Mouse (Mus musculus): ENCODE measurements around the gene Rnf182.

- TF ChIP-seq CTCF (IDR thresholded peaks at IDR 0.05; ENCODE audit: extremely low read depth, insufficient read length, insufficient replicate concordance, low read depth, low read length): no peak
- no peak for TF ChIP-seq POLR2A (IDR thresholded peaks at IDR 0.05; ENCODE audit: low read depth, low read length)
Measured at GRCm38 (mm10) chr13:43629785-43630184, 14.3 kb downstream of the Rnf182 start.
